ENCODE assay signal across 8 mouse cellular contexts in the genomic region with DNA sequence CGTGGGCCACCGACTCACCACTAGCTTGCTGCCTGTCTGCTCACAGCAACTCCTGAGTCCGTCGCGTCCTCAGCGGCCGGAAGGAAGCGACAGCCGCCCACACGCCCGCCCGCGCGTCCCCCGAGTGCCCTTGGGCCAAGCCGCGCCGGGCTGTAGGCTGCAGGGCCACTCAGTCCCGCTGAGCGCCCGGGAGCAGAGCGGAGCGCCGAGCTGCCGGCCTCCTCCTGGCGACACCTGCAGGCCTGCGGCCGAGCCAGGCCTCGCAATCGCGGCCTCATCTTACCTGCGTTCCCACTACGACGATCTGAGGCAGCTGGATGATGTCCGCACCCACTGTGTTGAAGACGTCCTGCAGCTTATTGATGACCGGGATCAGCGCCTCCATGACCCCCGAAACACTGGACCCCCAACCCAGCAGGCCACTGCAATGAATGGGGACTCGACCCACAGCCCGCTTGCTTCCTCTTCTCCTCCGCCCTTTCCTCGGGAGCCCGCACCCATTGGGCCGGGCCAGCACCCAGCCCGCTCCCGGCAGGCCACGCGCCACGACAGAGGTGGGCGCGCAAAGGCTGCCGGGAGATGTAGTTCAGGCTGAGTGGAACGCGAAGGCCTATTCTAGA. TPM values are rescaled to one million over a fixed set of nuclear protein-coding genes. Genes with fewer than 3 reads are reported as not detected.
DNase-seq lines count a peak whose midpoint lies in the region; ATAC-seq lines count a peak whose summit lies in the region.

TSS of gene Dnm1l (minus strand) at position 479 of the 620 bp plus-strand sequence.

- peaks cover 10% of the 10 kb centered on the region; the same call in 1 of the 2 replicates for H3K4me1 ChIP-seq in forebrain, embryonic 14.5 days (ENCODE audit: control insufficient read depth, insufficient read depth, low read length)
- H3K4me1 ChIP-seq in neural tube, embryonic 15.5 days: peaks cover 16% of the 10 kb centered on the region

- peak; percentile 99 for ATAC-seq in forebrain, embryonic 14.5 days
- peak; percentile 99 for ATAC-seq in neural tube, embryonic 15.5 days (ENCODE audit: low FRiP score)

- DNase-seq in ES-CJ7 (ENCODE audit: low read depth, low spot score): peak; percentile 87
- DNase-seq in cerebellum, adult 11 months: peak; percentile 88
- peak; percentile 96 for DNase-seq in forebrain, embryonic 14.5 days (ENCODE audit: low spot score)
- DNase-seq in heart, postnatal 14 days: peak; percentile 94 to 95
- peak; percentile 92 for DNase-seq in layer of hippocampus, adult 11-12 months (ENCODE audit: low spot score)
- DNase-seq in lung, adult 18-20 months: peak; percentile 92 to 93
- DNase-seq in testis, postnatal 14 days (ENCODE audit: low spot score): peak; percentile 91

- no peaks in the 10 kb centered on the region for H3K36me3 ChIP-seq in forebrain, embryonic 14.5 days (ENCODE audit: control insufficient read depth, insufficient read depth, low read length)
- no peaks in the 10 kb centered on the region for H3K36me3 ChIP-seq in neural tube, embryonic 15.5 days

- intact Hi-C loops in heart, postnatal 14 days (cut with DNase I): no loop called here

- peak within 1 kb of the TSS; percentile 91 for H3K9ac ChIP-seq in forebrain, embryonic 14.5 days (ENCODE audit: low read length)
- peak within 1 kb of the TSS; percentile 100 for H3K9ac ChIP-seq in neural tube, embryonic 15.5 days (replicated peaks)

- H3K27me3 ChIP-seq in forebrain, embryonic 14.5 days (replicated peaks; ENCODE audit: control insufficient read depth, insufficient read depth, low read length): no peaks in the 10 kb centered on the region
- H3K27me3 ChIP-seq in neural tube, embryonic 15.5 days (replicated peaks): no peaks in the 10 kb centered on the region

- H3K9me3 ChIP-seq in forebrain, embryonic 14.5 days (replicated peaks; ENCODE audit: control insufficient read depth, low read length): peaks cover 1% of the 10 kb centered on the region; the same call in 1 of the 2 replicates
- no peaks in the 10 kb centered on the region for H3K9me3 ChIP-seq in neural tube, embryonic 15.5 days (replicated peaks)

- H3K27ac ChIP-seq in forebrain, embryonic 14.5 days (ENCODE audit: low read depth, low read length): peak within 1 kb of the TSS; percentile 81
- peak within 1 kb of the TSS; percentile 92 for H3K27ac ChIP-seq in neural tube, embryonic 15.5 days (replicated peaks)

- peak within 1 kb of the TSS; percentile 86 for H3K4me3 ChIP-seq in forebrain, embryonic 14.5 days (ENCODE audit: low read depth, low read length)
- H3K4me3 ChIP-seq in neural tube, embryonic 15.5 days (replicated peaks): peak within 1 kb of the TSS; percentile 100

- WGBS in forebrain, embryonic 14.5 days: under 1% methylated on average over 55 of the region's 55 CpGs
- WGBS in neural tube, embryonic 15.5 days: under 1% methylated on average over 55 of the region's 55 CpGs

- H3K4me2 ChIP-seq in forebrain, embryonic 14.5 days (ENCODE audit: low read length): peak within 1 kb of the TSS; percentile 63
- H3K4me2 ChIP-seq in neural tube, embryonic 15.5 days: peak within 1 kb of the TSS; percentile 66

RNA-seq across cellular contexts. Expression of gene Dnm1l, which starts in this region (rescaled TPM):
- polyA plus RNA-seq in forebrain, embryonic 14.5 days (2014; fragmentation: Nextera tagmentation; extraction: Ambion mirVana): 75.9 and 86.7 TPM in 2 replicates
- total RNA-seq in heart, postnatal 14 days (2021): 100 to 1,000 TPM in 1 of 2 experiments, 10 to 100 TPM in 1; 94.7 to 103 TPM
- polyA plus RNA-seq in neural tube, embryonic 15.5 days (2015; fragmentation: Nextera tagmentation; extraction: Ambion mirVana): 94.5 and 107 TPM in 2 replicates

Comparison
In these comparisons a context has a peak if more than half of its experiments do, and no peak if none do; other contexts are left out.
1. Peak in every context shown above with its lines: DNase-seq, ATAC-seq, H3K4me3 ChIP-seq and H3K27ac ChIP-seq.